Mouse (Mus musculus): ENCODE results near the gene Olfr820. TPM values are rescaled to one million over a fixed set of nuclear protein-coding genes. Genes with fewer than 3 reads are reported as not detected.
"Not testable (repeated sequence)": the region's sequence is repeated elsewhere in the genome, so short reads cannot be mapped to it uniquely, and the experiment has no call there.

Olfr820 gene
- total RNA-seq (2015; ENCODE audit: low replicate concordance) (not detected in 2 replicates), total RNA-seq (2017; ENCODE audit: low replicate concordance) (not detected in 2 replicates)

GRCm38 (mm10) chr10:130012321-130012720 lies at the start of gene Olfr820:
TSS of gene Olfr820 (plus strand) at chr10:130012621.
- no peak for ATAC-seq (replicated peaks; ENCODE audit: low FRiP score, poor library complexity, severe bottlenecking)

- ATAC-seq (replicated peaks; ENCODE audit: low FRiP score, poor library complexity, severe bottlenecking) = not testable (repeated sequence)
These were observed 46.2 kb upstream of the Olfr820 start for GRCm38 (mm10) chr10:129966232-129966631.

GRCm38 (mm10) chr10:129967166-129967565 lies 45.3 kb upstream of the Olfr820 start, which contains the start of gene Olfr819:
TSS of gene Olfr819 (minus strand) at chr10:129967266.
- ATAC-seq (replicated peaks; ENCODE audit: low FRiP score, poor library complexity, severe bottlenecking) = not testable (repeated sequence)

GRCm38 (mm10) chr10:129972994-129973393 lies 39.4 kb upstream of the Olfr820 start:
- ATAC-seq (replicated peaks; ENCODE audit: low FRiP score, poor library complexity, severe bottlenecking) = not testable (repeated sequence)

GRCm38 (mm10) chr10:129976040-129976439 lies 36.4 kb upstream of the Olfr820 start, which contains the start of gene Olfr247:
TSS of gene Olfr247 (minus strand) at chr10:129976140.
- not testable (repeated sequence) for ATAC-seq (replicated peaks; ENCODE audit: low FRiP score, poor library complexity, severe bottlenecking)

- ATAC-seq (replicated peaks; ENCODE audit: low FRiP score, poor library complexity, severe bottlenecking) = not testable (repeated sequence)
These were observed 30.6 kb upstream of the Olfr820 start for GRCm38 (mm10) chr10:129981867-129982266.

- not testable (repeated sequence) for ATAC-seq (replicated peaks; ENCODE audit: low FRiP score, poor library complexity, severe bottlenecking)
These were observed 27.5 kb upstream of the Olfr820 start, which contains the start of gene Gm10310 for GRCm38 (mm10) chr10:129984962-129985361. TSS of gene Gm10310 (minus strand) at chr10:129985062.

GRCm38 (mm10) chr10:130004104-130004503 lies 8.3 kb upstream of the Olfr820 start:
- ATAC-seq (replicated peaks; ENCODE audit: low FRiP score, poor library complexity, severe bottlenecking) = not testable (repeated sequence)

GRCm38 (mm10) chr10:130005366-130005765 lies 7.1 kb upstream of the Olfr820 start:
- ATAC-seq (replicated peaks; ENCODE audit: low FRiP score, poor library complexity, severe bottlenecking) = not testable (repeated sequence)

- no peak for ATAC-seq (replicated peaks; ENCODE audit: low FRiP score, poor library complexity, severe bottlenecking)
These were observed 17.6 kb downstream of the Olfr820 start, which contains the start of gene Olfr821 for GRCm38 (mm10) chr10:130030048-130030447. TSS of gene Olfr821 (plus strand) at chr10:130030348.

- no peak for ATAC-seq (replicated peaks; ENCODE audit: low FRiP score, poor library complexity, severe bottlenecking)
These were observed 24.7 kb downstream of the Olfr820 start for GRCm38 (mm10) chr10:130037096-130037495.

Other genes with a start within 250 kb of the Olfr820 start
- gene Olfr808, start 247.1 kb upstream of the Olfr820 start, total RNA-seq (2015; ENCODE audit: low replicate concordance) = not detected in 2 replicates
- not detected in 2 replicates for gene Olfr808, start 247.1 kb upstream of the Olfr820 start, total RNA-seq (2017; ENCODE audit: low replicate concordance)
- gene Olfr809, start 238.0 kb upstream of the Olfr820 start, total RNA-seq (2015; ENCODE audit: low replicate concordance) = not detected in 2 replicates
- 0.43 TPM in 1 of 2 replicates, not detected in the other for gene Olfr809, start 238.0 kb upstream of the Olfr820 start, total RNA-seq (2017; ENCODE audit: low replicate concordance)
- not detected in 2 replicates for gene Olfr810, start 217.7 kb upstream of the Olfr820 start, total RNA-seq (2015; ENCODE audit: low replicate concordance)
- not detected in 2 replicates for gene Olfr810, start 217.7 kb upstream of the Olfr820 start, total RNA-seq (2017; ENCODE audit: low replicate concordance)
- gene Olfr811, start 208.2 kb upstream of the Olfr820 start, total RNA-seq (2015; ENCODE audit: low replicate concordance) = not detected in 2 replicates
- not detected in 2 replicates for gene Olfr811, start 208.2 kb upstream of the Olfr820 start, total RNA-seq (2017; ENCODE audit: low replicate concordance)
- not detected in 2 replicates for gene Olfr812, start 166.5 kb upstream of the Olfr820 start, total RNA-seq (2015; ENCODE audit: low replicate concordance)
- gene Olfr812, start 166.5 kb upstream of the Olfr820 start, total RNA-seq (2017; ENCODE audit: low replicate concordance) = not detected in 2 replicates
- gene Olfr813, start 157.3 kb upstream of the Olfr820 start, total RNA-seq (2015; ENCODE audit: low replicate concordance) = not detected in 2 replicates
- gene Olfr813, start 157.3 kb upstream of the Olfr820 start, total RNA-seq (2017; ENCODE audit: low replicate concordance) = not detected in 2 replicates
- gene Olfr814, start 132.8 kb upstream of the Olfr820 start, total RNA-seq (2015; ENCODE audit: low replicate concordance) = not detected in 2 replicates
- not detected in 2 replicates for gene Olfr814, start 132.8 kb upstream of the Olfr820 start, total RNA-seq (2017; ENCODE audit: low replicate concordance)
- not detected in 2 replicates for gene Olfr815, start 106.8 kb upstream of the Olfr820 start, total RNA-seq (2015; ENCODE audit: low replicate concordance)
- not detected in 2 replicates for gene Olfr815, start 106.8 kb upstream of the Olfr820 start, total RNA-seq (2017; ENCODE audit: low replicate concordance)
- gene Olfr816, start 97.0 kb upstream of the Olfr820 start, total RNA-seq (2015; ENCODE audit: low replicate concordance) = not detected in 2 replicates
- gene Olfr816, start 97.0 kb upstream of the Olfr820 start, total RNA-seq (2017; ENCODE audit: low replicate concordance) = 0.26 TPM in 1 of 2 replicates, not detected in the other
- gene Olfr818, start 63.5 kb upstream of the Olfr820 start, total RNA-seq (2015; ENCODE audit: low replicate concordance) = not detected in 2 replicates
- 3.1 TPM in 1 of 2 replicates, not detected in the other for gene Olfr818, start 63.5 kb upstream of the Olfr820 start, total RNA-seq (2017; ENCODE audit: low replicate concordance)
- gene Olfr819, start 45.4 kb upstream of the Olfr820 start, total RNA-seq (2015; ENCODE audit: low replicate concordance) = not detected in 2 replicates
- not detected in 2 replicates for gene Olfr819, start 45.4 kb upstream of the Olfr820 start, total RNA-seq (2017; ENCODE audit: low replicate concordance)
- not detected in 2 replicates for gene Olfr247, start 36.5 kb upstream of the Olfr820 start, total RNA-seq (2015; ENCODE audit: low replicate concordance)
- 0.85 TPM in 1 of 2 replicates, not detected in the other for gene Olfr247, start 36.5 kb upstream of the Olfr820 start, total RNA-seq (2017; ENCODE audit: low replicate concordance)
- gene Gm10310, start 27.6 kb upstream of the Olfr820 start, total RNA-seq (2015; ENCODE audit: low replicate concordance) = not detected in 2 replicates
- gene Gm10310, start 27.6 kb upstream of the Olfr820 start, total RNA-seq (2017; ENCODE audit: low replicate concordance) = 0.84 TPM in 1 of 2 replicates, not detected in the other
- gene Olfr821, start 17.7 kb downstream of the Olfr820 start, total RNA-seq (2015; ENCODE audit: low replicate concordance) = not detected in 2 replicates
- gene Olfr821, start 17.7 kb downstream of the Olfr820 start, total RNA-seq (2017; ENCODE audit: low replicate concordance) = not detected in 2 replicates
- not detected in 2 replicates for gene Olfr822, start 58.6 kb downstream of the Olfr820 start, total RNA-seq (2015; ENCODE audit: low replicate concordance)
- gene Olfr822, start 58.6 kb downstream of the Olfr820 start, total RNA-seq (2017; ENCODE audit: low replicate concordance) = not detected in 2 replicates
- gene Olfr823, start 102.8 kb downstream of the Olfr820 start, total RNA-seq (2015; ENCODE audit: low replicate concordance) = not detected in 2 replicates
- not detected in 2 replicates for gene Olfr823, start 102.8 kb downstream of the Olfr820 start, total RNA-seq (2017; ENCODE audit: low replicate concordance)
- not detected in 2 replicates for gene Olfr824, start 117.4 kb downstream of the Olfr820 start, total RNA-seq (2015; ENCODE audit: low replicate concordance)
- gene Olfr824, start 117.4 kb downstream of the Olfr820 start, total RNA-seq (2017; ENCODE audit: low replicate concordance) = not detected in 2 replicates
- gene Olfr825, start 154.1 kb downstream of the Olfr820 start, total RNA-seq (2015; ENCODE audit: low replicate concordance) = not detected in 2 replicates
- not detected in 2 replicates for gene Olfr825, start 154.1 kb downstream of the Olfr820 start, total RNA-seq (2017; ENCODE audit: low replicate concordance)
- not detected in 2 replicates for gene Olfr826, start 171.6 kb downstream of the Olfr820 start, total RNA-seq (2015; ENCODE audit: low replicate concordance)
- not detected in 2 replicates for gene Olfr826, start 171.6 kb downstream of the Olfr820 start, total RNA-seq (2017; ENCODE audit: low replicate concordance)
- not detected in 2 replicates for gene Olfr827, start 201.8 kb downstream of the Olfr820 start, total RNA-seq (2015; ENCODE audit: low replicate concordance)
- gene Olfr827, start 201.8 kb downstream of the Olfr820 start, total RNA-seq (2017; ENCODE audit: low replicate concordance) = not detected in 2 replicates